Mouse (Mus musculus) liver, embryonic 16.5 days (tissue): ENCODE data around the gene Hist1h4m. TPM values are rescaled to one million over a fixed set of nuclear protein-coding genes. Genes with fewer than 3 reads are reported as not detected.
"Not testable (repeated sequence)": the region's sequence is repeated elsewhere in the genome, so short reads cannot be mapped to it uniquely, and the experiment has no call there.

Source experiments
- ATAC-seq: fragments of 200-750 bp; cut with Nextera tagmentation; 2 replicates; pipeline ENCODE4 v1.8.0; 2017; ENCODE audit warnings: low read depth, mild to moderate bottlenecking, moderate number of reproducible peaks, moderate library complexity
- H3K27ac ChIP-seq: fragments of 300-500 bp; sonication (generic); 2 replicates; pipeline ENCODE4 v1.5.1; 2014; ENCODE audit warnings: mild to moderate bottlenecking, low read length
- H3K27me3 ChIP-seq: fragments of 300-500 bp; sonication (generic); 2 replicates; pipeline ENCODE4 v1.6.1; 2014; ENCODE audit warnings: low read depth, low read length, mixed read lengths; ENCODE audit not compliant: control insufficient read depth, insufficient read depth
- H3K36me3 ChIP-seq: fragments of 300-500 bp; sonication (generic); 2 replicates; pipeline ENCODE4 v1.6.1; 2014; ENCODE audit warnings: mild to moderate bottlenecking; ENCODE audit not compliant: control insufficient read depth, insufficient read depth
- H3K4me1 ChIP-seq: fragments of 300-500 bp; sonication (generic); 2 replicates; pipeline ENCODE4 v1.6.1; 2014; ENCODE audit warnings: low read depth, low read length, mixed read lengths; ENCODE audit not compliant: control insufficient read depth
- H3K4me2 ChIP-seq: fragments of 300-500 bp; sonication (generic); 2 replicates; pipeline ENCODE4 v1.6.1; 2014; ENCODE audit warnings: low read depth, low read length, mixed read lengths
- H3K4me3 ChIP-seq: fragments of 300-500 bp; sonication (generic); 2 replicates; pipeline ENCODE4 v1.5.1; 2014; ENCODE audit warnings: low read depth, mild to moderate bottlenecking, low read length
- H3K9ac ChIP-seq: fragments of 300-500 bp; sonication (generic); 2 replicates; pipeline ENCODE4 v1.6.1; 2014; ENCODE audit warnings: low read depth, low read length
- H3K9me3 ChIP-seq: fragments of 300-500 bp; sonication (generic); replicated peaks from 2 replicates; pipeline ENCODE4 v1.6.1; 2016; ENCODE audit warnings: low read length; ENCODE audit not compliant: control insufficient read depth
- WGBS: fragments of 180-500 bp; shearing (Covaris S2); extraction: QIAGEN DNeasy Blood & Tissue Kit; methylation state at CpG from one replicate; pipeline ENCODE4 v1.1.7; 2014; ENCODE audit not compliant: insufficient replicate concordance; 5-methylcytosine and 5-hydroxymethylcytosine counted together
- polyA plus RNA-seq: library from polyadenylated mRNA; unstranded; fragments of >200 nt; fragmentation: Nextera tagmentation; extraction: Ambion mirVana; gene quantifications from 2 replicates; pipeline ENCODE4 v1.2.1, GENCODE M21; 2015

Hist1h4m gene
- polyA plus RNA-seq, 1 experiment from 2014 or later = not detected

GRCm38 (mm10) chr13:21783734-21784161 lies 27.8 kb upstream of the Hist1h4m start:
- 2% methylated on average over 9 of the region's 9 CpGs for WGBS
- H3K4me2 ChIP-seq = peak overlapping the region; percentile 82
- peaks cover 29% of the 10 kb centered on the region for H3K4me1 ChIP-seq
- peak overlapping the region; percentile 62 for H3K4me3 ChIP-seq
- H3K36me3 ChIP-seq = no peaks in the 10 kb centered on the region
- no peaks in the 10 kb centered on the region for H3K27me3 ChIP-seq
- H3K9ac ChIP-seq = peak overlapping the region; percentile 73
- no peaks in the 10 kb centered on the region for H3K9me3 ChIP-seq
- no peak for ATAC-seq
- peak overlapping the region; percentile 99 for H3K27ac ChIP-seq

DNA sequence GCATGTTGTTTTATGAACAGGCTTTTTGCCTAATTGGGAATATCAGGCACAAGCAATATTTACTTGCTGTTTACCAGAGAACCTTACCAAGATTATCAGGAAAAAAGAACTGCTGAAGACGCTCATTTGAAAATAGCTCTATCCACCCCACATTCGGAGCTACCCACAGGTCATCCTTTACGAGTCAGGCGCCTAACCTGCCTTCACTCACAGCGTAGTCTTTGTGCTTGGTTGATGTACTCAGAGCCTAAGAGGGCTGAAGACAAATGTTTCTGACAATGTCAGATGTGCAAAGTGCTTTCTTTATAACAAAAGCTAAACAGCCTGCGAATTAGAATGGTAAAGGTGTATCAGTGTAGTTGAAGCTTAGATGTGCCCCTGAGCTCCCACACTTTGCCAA lies 27.2 kb upstream of the Hist1h4m start:
- no peak for ATAC-seq
- Histone ChIP-seq H3K4me2 (peak overlapping the region; percentile 82), H3K27ac (peak overlapping the region; percentile 99), H3K4me3 (peak overlapping the region; percentile 62), H3K4me1 (peaks cover 29% of the 10 kb centered on the region), H3K27me3 (no peaks in the 10 kb centered on the region), H3K36me3 (no peaks in the 10 kb centered on the region), H3K9me3 (no peaks in the 10 kb centered on the region), H3K9ac (peak overlapping the region; percentile 73)
- WGBS = 54% methylated on average over 6 of the region's 6 CpGs

- Histone ChIP-seq H3K9me3 (no peaks in the 10 kb centered on the region), H3K4me3 (peak overlapping the region; percentile 60), H3K27me3 (no peaks in the 10 kb centered on the region), H3K27ac (peak overlapping the region; percentile 97), H3K9ac (peak overlapping the region; percentile 81), H3K4me1 (peaks cover 30% of the 10 kb centered on the region), H3K4me2 (peak overlapping the region; percentile 77), H3K36me3 (no peaks in the 10 kb centered on the region)
- no peak for ATAC-seq
- WGBS = 6% methylated on average over 8 of the region's 8 CpGs
These were observed 25.2 kb upstream of the Hist1h4m start for GRCm38 (mm10) chr13:21786189-21786898.

DNA sequence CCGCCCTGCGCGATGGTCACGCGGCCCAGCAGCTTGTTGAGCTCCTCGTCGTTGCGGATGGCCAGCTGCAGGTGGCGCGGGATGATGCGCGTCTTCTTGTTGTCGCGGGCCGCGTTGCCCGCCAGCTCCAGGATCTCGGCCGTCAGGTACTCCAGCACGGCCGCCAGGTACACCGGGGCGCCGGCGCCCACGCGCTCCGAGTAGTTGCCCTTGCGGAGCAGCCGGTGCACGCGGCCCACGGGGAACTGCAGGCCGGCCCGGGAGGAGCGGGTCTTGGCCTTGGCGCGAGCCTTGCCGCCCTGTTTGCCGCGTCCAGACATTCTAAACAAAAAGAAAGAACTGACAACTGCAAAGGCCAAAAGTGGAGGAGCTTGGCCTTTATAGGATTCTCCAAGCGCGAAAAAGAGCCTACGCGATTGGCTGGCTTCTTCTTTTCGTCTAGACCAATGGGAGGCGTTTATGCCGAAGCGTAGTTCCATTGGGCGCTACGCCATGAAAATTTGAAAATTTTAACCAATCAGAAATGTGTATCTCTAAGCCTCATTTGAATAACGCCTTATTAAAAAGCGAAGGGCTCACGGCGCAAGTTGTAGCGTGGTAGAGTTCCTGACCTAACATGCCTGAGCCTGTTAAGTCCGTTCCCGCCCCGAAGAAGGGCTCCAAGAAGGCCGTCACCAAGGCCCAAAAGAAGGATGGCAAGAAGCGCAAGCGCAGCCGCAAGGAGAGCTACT lies 24.5 kb upstream of the Hist1h4m start, which contains the start of the genes Hist1h2an and Hist1h2bp:
Gene Hist1h2an, minus strand, starts transcription at position 320 of the 731 bp plus-strand sequence.
Gene Hist1h2bp, plus strand, starts transcription at position 563 of the 731 bp plus-strand sequence.
- not testable (repeated sequence) for H3K9me3 ChIP-seq, H3K36me3 ChIP-seq, H3K27me3 ChIP-seq
- H3K4me3 ChIP-seq = peak within 1 kb of the TSS; percentile 60
- peak; percentile 83 for ATAC-seq
- H3K4me1 ChIP-seq = peaks cover 28% of the 10 kb centered on the region
- peak within 1 kb of the TSS; percentile 77 for H3K4me2 ChIP-seq
- peak within 1 kb of the TSS; percentile 81 for H3K9ac ChIP-seq
- H3K27ac ChIP-seq = peak within 1 kb of the TSS; percentile 97
- WGBS = under 1% methylated on average over 38 of the region's 63 CpGs

GRCm38 (mm10) chr13:21787760-21788593 lies 23.6 kb upstream of the Hist1h4m start:
- H3K27ac ChIP-seq = peak overlapping the region; percentile 96
- H3K27me3 ChIP-seq = no peaks in the 10 kb centered on the region
- no peaks in the 10 kb centered on the region for H3K36me3 ChIP-seq
- no peaks in the 10 kb centered on the region for H3K9me3 ChIP-seq
- peak overlapping the region; percentile 61 for H3K4me2 ChIP-seq
- peaks cover 24% of the 10 kb centered on the region for H3K4me1 ChIP-seq
- peak overlapping the region; percentile 65 for H3K9ac ChIP-seq
- 25% methylated on average over 13 of the region's 21 CpGs for WGBS
- H3K4me3 ChIP-seq = peak overlapping the region; percentile 60
- ATAC-seq = peak; percentile 6

- H3K9ac ChIP-seq = no peak overlapping the region
- no peaks in the 10 kb centered on the region for H3K27me3 ChIP-seq
- H3K4me3 ChIP-seq = no peak overlapping the region
- H3K36me3 ChIP-seq = no peaks in the 10 kb centered on the region
- peaks cover 14% of the 10 kb centered on the region for H3K4me1 ChIP-seq
- H3K27ac ChIP-seq = no peak overlapping the region
- no peaks in the 10 kb centered on the region for H3K9me3 ChIP-seq
- no peak for ATAC-seq
- 36% methylated on average over 6 of the region's 6 CpGs for WGBS
- H3K4me2 ChIP-seq = no peak overlapping the region
These were observed 21.6 kb upstream of the Hist1h4m start for GRCm38 (mm10) chr13:21789925-21790324.

- no peak overlapping the region for H3K27ac ChIP-seq
- ATAC-seq = no peak
- H3K9ac ChIP-seq = peak overlapping the region; percentile 9; the same call in 1 of the 2 replicates
- 37% methylated on average over 17 of the region's 18 CpGs for WGBS
- H3K9me3 ChIP-seq = no peaks in the 10 kb centered on the region
- 0 out of 2 replicates have a peak overlapping the region, but pooled peaks have one; percentile 1 for H3K4me3 ChIP-seq
- H3K4me1 ChIP-seq = peaks cover 14% of the 10 kb centered on the region
- H3K4me2 ChIP-seq = peak overlapping the region; percentile 34
- no peaks in the 10 kb centered on the region for H3K36me3 ChIP-seq
- no peaks in the 10 kb centered on the region for H3K27me3 ChIP-seq
These were observed 20.8 kb upstream of the Hist1h4m start for GRCm38 (mm10) chr13:21790601-21791283.

DNA sequence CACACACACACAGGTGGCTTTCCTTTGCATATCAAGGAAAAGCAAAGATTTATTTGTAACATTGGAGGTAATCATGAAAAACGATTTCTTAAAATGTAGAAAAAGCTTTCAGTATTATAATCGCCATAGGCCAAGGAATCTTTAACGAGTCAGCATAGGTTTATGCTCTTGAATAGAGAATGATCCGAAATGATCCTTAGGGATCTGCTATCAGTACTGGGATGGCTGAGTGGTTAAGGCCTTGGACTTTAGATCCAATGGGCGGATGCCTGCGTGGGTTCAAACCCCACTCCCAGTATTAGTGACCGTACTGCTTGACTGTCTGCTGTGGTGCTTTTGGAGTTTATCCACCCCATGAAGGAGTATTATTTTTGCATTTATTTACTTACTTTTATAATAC lies 16.0 kb upstream of the Hist1h4m start:
- H3K27me3 ChIP-seq = no peaks in the 10 kb centered on the region
- H3K4me1 ChIP-seq = peaks cover under 1% of the 10 kb centered on the region; the same call in 1 of the 2 replicates
- 75% methylated on average over 7 of the region's 7 CpGs for WGBS
- no peak overlapping the region for H3K4me2 ChIP-seq
- no peaks in the 10 kb centered on the region for H3K9me3 ChIP-seq
- ATAC-seq = no peak
- no peak overlapping the region for H3K27ac ChIP-seq
- H3K4me3 ChIP-seq = no peak overlapping the region
- H3K36me3 ChIP-seq = no peaks in the 10 kb centered on the region
- no peak overlapping the region for H3K9ac ChIP-seq
